Mouse (Mus musculus) lung, postnatal 0 days (tissue): ENCODE data around the gene Epha5.

Source experiments
- CTCF ChIP-seq: IDR thresholded peaks from 2 replicates; pipeline ENCODE4 v1.5.1; 2016; ENCODE audit warnings: antibody characterized with exemption, mild to moderate bottlenecking
- EP300 ChIP-seq: IDR thresholded peaks from 2 replicates; pipeline ENCODE4 v1.6.1; 2016; ENCODE audit warnings: antibody characterized with exemption, mild to moderate bottlenecking, control low read depth

DNA sequence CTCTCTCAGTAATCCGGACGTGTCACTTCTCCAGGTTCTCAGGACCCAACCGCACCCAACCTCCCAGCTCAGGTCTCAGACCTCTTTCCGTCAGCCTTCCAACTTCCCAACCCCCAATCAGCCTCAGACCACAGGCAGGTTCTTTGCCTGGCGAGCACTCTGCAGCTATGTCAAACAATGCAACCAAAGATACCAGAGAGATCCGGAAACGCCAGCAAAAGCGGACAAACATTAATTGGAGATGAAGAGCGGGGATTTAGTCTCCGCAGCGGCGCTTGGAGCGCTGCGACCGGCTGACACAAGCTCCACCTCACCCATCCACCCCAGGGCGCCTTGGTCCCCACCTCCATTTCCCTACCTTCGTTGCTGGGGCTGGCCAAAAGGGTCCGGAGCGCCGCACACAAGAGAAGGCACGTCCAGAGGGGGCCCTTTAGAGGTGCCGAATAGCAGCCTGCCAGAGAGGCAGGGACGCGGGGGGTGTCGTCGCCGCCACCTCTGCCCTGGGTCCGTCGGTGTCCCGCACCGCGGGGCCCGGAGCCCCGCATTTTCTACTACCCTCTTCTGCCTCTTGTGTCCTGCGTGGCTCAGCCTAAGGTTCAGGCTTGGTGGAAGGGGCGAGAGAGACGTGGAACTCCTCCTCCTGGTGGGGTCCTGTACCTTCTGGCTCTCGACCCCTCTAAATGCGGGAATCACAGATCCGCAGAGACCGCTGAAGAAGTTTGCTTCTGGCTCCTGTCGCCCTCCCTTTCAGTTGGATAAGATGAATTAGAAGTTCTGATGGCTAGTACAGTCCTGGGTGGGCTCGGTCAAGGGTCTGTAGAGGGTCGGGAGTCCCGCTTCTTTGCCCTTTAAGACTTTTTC, 991 bp downstream of the Epha5 start:
- TF ChIP-seq CTCF (no peak), EP300 (no peak)
